Mouse (Mus musculus) midbrain, embryonic 14.5 days (tissue): ENCODE results near the gene Eml1. TPM values are rescaled to one million over a fixed set of nuclear protein-coding genes. Genes with fewer than 3 reads are reported as not detected.
"Not testable (repeated sequence)": the region's sequence is repeated elsewhere in the genome, so short reads cannot be mapped to it uniquely, and the experiment has no call there.

Source experiments
- ATAC-seq: fragments of 200-750 bp; cut with Nextera tagmentation; 2 replicates; pipeline ENCODE4 v1.8.0; 2017; ENCODE audit warnings: moderate number of reproducible peaks, moderate library complexity; ENCODE audit not compliant: low FRiP score, low TSS enrichment
- DNase-seq: peaks from one replicate; pipeline ENCODE4 v3.0.0-alpha.2; 2015
- H3K27ac ChIP-seq: fragments of 300-500 bp; sonication (generic); replicated peaks from 2 replicates; pipeline ENCODE4 v1.5.1; 2014; ENCODE audit warnings: mild to moderate bottlenecking, low read depth, low read length, moderate library complexity
- H3K27me3 ChIP-seq: fragments of 300-500 bp; sonication (generic); 2 replicates; pipeline ENCODE4 v1.6.1; 2014; ENCODE audit warnings: low read length, control low read depth, mixed read lengths; ENCODE audit not compliant: control insufficient read depth, insufficient read depth
- H3K36me3 ChIP-seq: fragments of 300-500 bp; sonication (generic); 2 replicates; pipeline ENCODE4 v1.6.1; 2014; ENCODE audit warnings: low read length, control low read depth; ENCODE audit not compliant: control insufficient read depth, insufficient read depth
- H3K4me1 ChIP-seq: fragments of 300-500 bp; sonication (generic); 2 replicates; pipeline ENCODE4 v1.6.1; 2014; ENCODE audit warnings: mild to moderate bottlenecking, antibody characterized with exemption, low read length, control low read depth; ENCODE audit not compliant: control insufficient read depth, insufficient read depth
- H3K4me2 ChIP-seq: fragments of 300-500 bp; sonication (generic); 2 replicates; pipeline ENCODE4 v1.6.1; 2014; ENCODE audit warnings: mild to moderate bottlenecking, low read length, moderate library complexity
- H3K4me3 ChIP-seq: fragments of 300-500 bp; sonication (generic); replicated peaks from 2 replicates; pipeline ENCODE4 v1.5.1; 2014; ENCODE audit warnings: low read depth, low read length
- H3K9ac ChIP-seq: fragments of 300-500 bp; sonication (generic); replicated peaks from 2 replicates; pipeline ENCODE4 v1.6.1; 2014; ENCODE audit warnings: mild to moderate bottlenecking, low read length, moderate library complexity
- H3K9me3 ChIP-seq: fragments of 300-500 bp; sonication (generic); 2 replicates; pipeline ENCODE4 v1.6.1; 2016; ENCODE audit warnings: low read length, control low read depth, mixed read lengths; ENCODE audit not compliant: control insufficient read depth
- WGBS: fragments of 180-500 bp; shearing (Covaris S2); extraction: QIAGEN DNeasy Blood & Tissue Kit; methylation state at CpG from one replicate; pipeline ENCODE4 v1.1.7; 2014; 5-methylcytosine and 5-hydroxymethylcytosine counted together
- polyA plus RNA-seq: library from polyadenylated mRNA; unstranded; fragments of >200 nt; fragmentation: Nextera tagmentation; extraction: Ambion mirVana; gene quantifications from 2 replicates; pipeline ENCODE4 v1.2.1, GENCODE M21; 2014

Eml1 gene
- polyA plus RNA-seq, 1 experiment from 2014 or later: 49.3 TPM

GRCm38 (mm10) chr12:108507046-108507445 lies 136.3 kb downstream of the Eml1 start:
- H3K27ac ChIP-seq, H3K27me3 ChIP-seq, H3K4me3 ChIP-seq, H3K4me1 ChIP-seq, ATAC-seq, DNase-seq, H3K4me2 ChIP-seq, H3K9ac ChIP-seq, H3K9me3 ChIP-seq, H3K36me3 ChIP-seq: not testable (repeated sequence)
- 82% methylated on average over 3 of the region's 3 CpGs for WGBS

DNA sequence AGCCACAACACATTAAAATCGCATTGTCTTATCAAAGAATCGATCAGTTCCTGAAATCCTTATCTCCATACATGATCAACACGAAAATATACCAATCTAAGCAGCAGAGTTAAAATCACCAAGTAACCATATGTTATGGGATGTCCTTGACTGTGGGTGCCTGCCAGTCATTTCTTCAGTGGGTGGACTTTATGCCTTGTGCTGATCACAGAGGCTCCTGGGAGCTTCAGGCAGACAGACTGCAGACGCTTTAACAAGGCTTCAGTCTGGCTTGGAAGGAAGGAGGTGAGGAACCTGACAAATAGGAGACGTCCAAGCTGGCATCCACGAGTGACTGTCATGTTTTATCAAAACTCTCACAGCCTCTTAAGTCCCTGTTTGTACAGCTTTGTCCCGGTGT lies 139.8 kb downstream of the Eml1 start:
- Histone ChIP-seq H3K9ac (no peak overlapping the region), H3K27ac (no peak overlapping the region), H3K4me1 (no peaks in the 10 kb centered on the region), H3K4me2 (no peak overlapping the region), H3K4me3 (no peak overlapping the region), H3K36me3 (peaks cover 23% of the 10 kb centered on the region), H3K9me3 (no peaks in the 10 kb centered on the region), H3K27me3 (no peaks in the 10 kb centered on the region)
- no peak for DNase-seq
- WGBS: 73% methylated on average over 7 of the region's 7 CpGs
- no peak for ATAC-seq

DNA sequence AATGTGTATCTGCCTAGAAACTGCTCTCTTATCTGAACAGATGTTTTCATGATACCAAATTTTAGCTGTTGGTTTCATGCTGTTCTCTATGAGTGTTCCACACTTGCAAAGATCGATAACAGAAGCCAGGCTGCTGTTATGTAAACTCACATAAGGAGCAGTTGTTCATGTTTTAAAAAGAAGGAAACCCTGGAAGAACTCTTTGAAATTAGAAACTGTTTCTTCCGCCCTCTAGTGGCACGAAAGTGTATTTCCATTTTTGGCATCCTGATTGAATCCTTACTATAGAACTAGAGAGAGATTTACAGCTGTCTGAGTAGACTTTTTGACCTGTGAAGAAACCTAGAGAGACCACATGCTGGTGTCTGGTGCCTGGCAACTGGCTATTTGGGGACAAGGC lies 140.3 kb downstream of the Eml1 start:
- 7% methylated on average over 3 of the region's 3 CpGs for WGBS
- DNase-seq: peak; percentile 89
- Histone ChIP-seq H3K27me3 (no peaks in the 10 kb centered on the region), H3K27ac (no peak overlapping the region), H3K4me1 (no peaks in the 10 kb centered on the region), H3K36me3 (peaks cover 23% of the 10 kb centered on the region), H3K9me3 (no peaks in the 10 kb centered on the region), H3K4me3 (no peak overlapping the region), H3K9ac (no peak overlapping the region), H3K4me2 (no peak overlapping the region)
- ATAC-seq: no peak

GRCm38 (mm10) chr12:108515464-108515863 lies 144.7 kb downstream of the Eml1 start:
- Histone ChIP-seq H3K27me3 (no peaks in the 10 kb centered on the region), H3K4me3 (no peak overlapping the region), H3K9me3 (no peaks in the 10 kb centered on the region), H3K4me2 (no peak overlapping the region), H3K36me3 (peaks cover 36% of the 10 kb centered on the region), H3K4me1 (no peaks in the 10 kb centered on the region), H3K27ac (no peak overlapping the region), H3K9ac (no peak overlapping the region)
- no peak for DNase-seq
- no peak for ATAC-seq
- WGBS: 94% methylated on average over 12 of the region's 12 CpGs

GRCm38 (mm10) chr12:108519374-108519773 lies 148.6 kb downstream of the Eml1 start:
- 72% methylated on average over 8 of the region's 8 CpGs for WGBS

GRCm38 (mm10) chr12:108529214-108529613 lies 158.5 kb downstream of the Eml1 start:
- H3K4me1 ChIP-seq: no peaks in the 10 kb centered on the region
- peaks cover 52% of the 10 kb centered on the region for H3K36me3 ChIP-seq
- no peak overlapping the region for H3K4me3 ChIP-seq
- DNase-seq (peak; percentile 82), ATAC-seq (no peak)
- 49% methylated on average over 8 of the region's 8 CpGs for WGBS
- no peak overlapping the region for H3K9ac ChIP-seq
- H3K4me2 ChIP-seq: no peak overlapping the region
- H3K9me3 ChIP-seq: no peaks in the 10 kb centered on the region
- no peaks in the 10 kb centered on the region for H3K27me3 ChIP-seq
- H3K27ac ChIP-seq: no peak overlapping the region

More at GRCm38 (mm10) chr12:108519374-108519773, 148.6 kb downstream of the Eml1 start:
- Histone ChIP-seq H3K4me2 (no peak overlapping the region), H3K9me3 (no peaks in the 10 kb centered on the region), H3K4me3 (no peak overlapping the region), H3K27me3 (no peaks in the 10 kb centered on the region), H3K9ac (no peak overlapping the region), H3K36me3 (peaks cover 48% of the 10 kb centered on the region), H3K27ac (no peak overlapping the region), H3K4me1 (no peaks in the 10 kb centered on the region)
- DNase-seq (no peak), ATAC-seq (no peak)

GRCm38 (mm10) chr12:108534484-108534883 lies 163.7 kb downstream of the Eml1 start:
- H3K27ac ChIP-seq: no peak overlapping the region
- no peak overlapping the region for H3K4me3 ChIP-seq
- no peak for ATAC-seq

GRCm38 (mm10) chr12:108536461-108536860 lies 165.7 kb downstream of the Eml1 start:
- DNase-seq (no peak), ATAC-seq (no peak)
- 69% methylated on average over 10 of the region's 10 CpGs for WGBS
- H3K36me3 ChIP-seq: peaks cover 46% of the 10 kb centered on the region
- H3K9ac ChIP-seq: no peak overlapping the region
- H3K27me3 ChIP-seq: no peaks in the 10 kb centered on the region
- no peaks in the 10 kb centered on the region for H3K4me1 ChIP-seq
- H3K4me3 ChIP-seq: no peak overlapping the region
- no peak overlapping the region for H3K4me2 ChIP-seq
- H3K27ac ChIP-seq: no peak overlapping the region
- H3K9me3 ChIP-seq: no peaks in the 10 kb centered on the region

More at GRCm38 (mm10) chr12:108534484-108534883, 163.7 kb downstream of the Eml1 start:
- Histone ChIP-seq H3K9ac (no peak overlapping the region), H3K9me3 (no peaks in the 10 kb centered on the region), H3K36me3 (peaks cover 56% of the 10 kb centered on the region), H3K27me3 (no peaks in the 10 kb centered on the region), H3K4me1 (no peaks in the 10 kb centered on the region), H3K4me2 (no peak overlapping the region)
- DNase-seq: no peak
- 95% methylated on average over 11 of the region's 11 CpGs for WGBS

GRCm38 (mm10) chr12:108541088-108541487 lies 170.3 kb downstream of the Eml1 start:
- Histone ChIP-seq H3K9ac (no peak overlapping the region), H3K27me3 (no peaks in the 10 kb centered on the region), H3K4me2 (no peak overlapping the region), H3K27ac (no peak overlapping the region), H3K36me3 (peaks cover 31% of the 10 kb centered on the region), H3K9me3 (no peaks in the 10 kb centered on the region), H3K4me3 (no peak overlapping the region), H3K4me1 (no peaks in the 10 kb centered on the region)
- ATAC-seq (peak; percentile 24; the same call in 1 of the 2 replicates), DNase-seq (peak; percentile 87)
- 25% methylated on average over 6 of the region's 6 CpGs for WGBS
